Mouse (Mus musculus): ENCODE data around the gene Tmem59l. TPM values are rescaled to one million over a fixed set of nuclear protein-coding genes. Genes with fewer than 3 reads are reported as not detected.

Tmem59l gene
- total and polyA plus RNA-seq, 3 experiments = 0.21 TPM; not detected in 2

DNA sequence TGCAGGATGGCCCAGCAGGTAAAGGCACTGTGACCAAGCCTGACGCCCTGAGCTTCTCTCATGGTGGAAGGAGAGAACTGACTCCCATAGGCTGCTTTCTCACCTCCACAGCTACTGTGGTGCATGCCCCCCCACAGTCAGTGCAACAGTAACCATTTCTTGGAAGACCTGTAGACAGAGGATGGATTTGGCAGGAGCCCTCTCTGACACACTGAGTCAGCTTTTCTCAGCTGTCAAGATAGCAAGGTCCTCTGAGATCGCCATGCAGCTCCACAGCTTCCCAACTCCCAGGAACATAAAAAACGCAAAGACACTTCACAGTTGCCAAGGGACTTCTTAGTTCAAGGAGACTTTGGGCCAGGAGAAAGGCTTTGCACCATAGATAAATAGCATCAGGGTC, 28.7 kb downstream of the Tmem59l start:
- 75% methylated on average over 3 of the region's 3 CpGs for WGBS
- Histone ChIP-seq H3K9ac (ENCODE audit: low read depth, low read length) (no peak overlapping the region), H3K27ac (no peak overlapping the region), H3K27me3 (ENCODE audit: control insufficient read depth, insufficient read depth, low read length) (no peaks in the 10 kb centered on the region), H3K79me2 (replicated peaks; ENCODE audit: control insufficient read depth, insufficient read depth, low read length) (no peaks in the 10 kb centered on the region), H3K4me3 (no peak overlapping the region), H3K36me3 (ENCODE audit: control insufficient read depth, insufficient read depth, low read length) (no peaks in the 10 kb centered on the region), H3K4me1 (ENCODE audit: control insufficient read depth, insufficient read depth, low read length) (peaks cover 9% of the 10 kb centered on the region)
- no peak for DNase-seq
- intact Hi-C loops (cut with DNase I) = no loop called here
- TF ChIP-seq POLR2A (IDR thresholded peaks at IDR 0.05; ENCODE audit: insufficient read depth, low read depth, low read length) = no peak
- TF ChIP-seq CTCF (IDR thresholded peaks at IDR 0.05) = no peak
- no peak for TF ChIP-seq EP300 (IDR thresholded peaks at IDR 0.05; ENCODE audit: insufficient read depth, low read depth, low read length)

DNA sequence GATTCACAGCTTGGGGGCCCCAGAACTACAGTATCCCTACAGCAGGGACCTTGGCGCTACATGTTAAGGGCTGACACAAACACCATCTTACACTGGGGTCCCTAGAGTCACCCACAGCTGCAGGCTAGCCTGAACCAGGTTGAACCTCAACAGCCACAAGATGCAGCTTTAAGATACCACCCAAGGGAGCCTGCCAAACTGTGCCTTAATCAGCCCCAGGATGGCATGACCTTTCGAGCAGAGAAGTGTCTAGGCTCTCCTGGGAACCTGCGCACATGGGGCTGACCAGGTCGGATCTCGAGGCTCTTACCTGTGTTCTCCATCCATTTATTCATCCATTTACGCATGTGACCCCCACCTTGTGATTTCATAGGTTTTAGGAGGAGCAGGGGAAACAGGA, 29.3 kb downstream of the Tmem59l start:
- 85% methylated on average over 6 of the region's 6 CpGs for WGBS
- Histone ChIP-seq H3K27me3 (ENCODE audit: control insufficient read depth, insufficient read depth, low read length) (no peaks in the 10 kb centered on the region), H3K79me2 (replicated peaks; ENCODE audit: control insufficient read depth, insufficient read depth, low read length) (no peaks in the 10 kb centered on the region), H3K4me1 (ENCODE audit: control insufficient read depth, insufficient read depth, low read length) (peaks cover 9% of the 10 kb centered on the region), H3K36me3 (ENCODE audit: control insufficient read depth, insufficient read depth, low read length) (no peaks in the 10 kb centered on the region), H3K27ac (no peak overlapping the region), H3K4me3 (no peak overlapping the region), H3K9ac (ENCODE audit: low read depth, low read length) (no peak overlapping the region)
- DNase-seq = no peak
- TF ChIP-seq EP300 (IDR thresholded peaks at IDR 0.05; ENCODE audit: insufficient read depth, low read depth, low read length) = no peak
- intact Hi-C loops (cut with DNase I) = no loop called here

DNA sequence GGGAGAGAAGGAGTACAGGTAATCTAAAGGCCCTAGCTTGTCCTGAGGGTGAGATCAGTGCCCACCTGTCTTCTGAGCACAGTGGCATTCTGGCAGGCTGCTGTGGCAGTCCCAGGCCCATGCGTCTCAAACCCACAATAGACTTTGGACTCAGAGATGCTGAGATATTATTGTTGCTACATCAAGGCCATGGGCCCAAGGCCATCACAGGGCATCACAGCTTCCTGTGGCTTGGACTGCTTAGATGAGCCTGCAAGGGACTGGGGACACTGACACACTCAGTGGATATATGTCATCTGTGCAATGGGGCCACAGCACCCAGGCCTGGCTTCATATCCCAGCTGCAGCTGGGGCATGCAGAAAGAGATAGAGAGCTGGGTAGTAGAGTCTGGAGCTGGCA, 30.2 kb downstream of the Tmem59l start:
- Histone ChIP-seq H3K9ac (ENCODE audit: low read depth, low read length) (no peak overlapping the region), H3K27me3 (ENCODE audit: control insufficient read depth, insufficient read depth, low read length) (no peaks in the 10 kb centered on the region), H3K79me2 (replicated peaks; ENCODE audit: control insufficient read depth, insufficient read depth, low read length) (no peaks in the 10 kb centered on the region), H3K27ac (no peak overlapping the region), H3K4me3 (no peak overlapping the region), H3K36me3 (ENCODE audit: control insufficient read depth, insufficient read depth, low read length) (no peaks in the 10 kb centered on the region), H3K4me1 (ENCODE audit: control insufficient read depth, insufficient read depth, low read length) (peaks cover 10% of the 10 kb centered on the region)
- 78% methylated on average over 1 of the region's 1 CpGs for WGBS
- intact Hi-C loops (cut with DNase I) = no loop called here
- no peak for DNase-seq
- no peak for TF ChIP-seq POLR2A (IDR thresholded peaks at IDR 0.05; ENCODE audit: insufficient read depth, low read depth, low read length)
- TF ChIP-seq EP300 (IDR thresholded peaks at IDR 0.05; ENCODE audit: insufficient read depth, low read depth, low read length) = no peak
- TF ChIP-seq CTCF (IDR thresholded peaks at IDR 0.05) = no peak

DNA sequence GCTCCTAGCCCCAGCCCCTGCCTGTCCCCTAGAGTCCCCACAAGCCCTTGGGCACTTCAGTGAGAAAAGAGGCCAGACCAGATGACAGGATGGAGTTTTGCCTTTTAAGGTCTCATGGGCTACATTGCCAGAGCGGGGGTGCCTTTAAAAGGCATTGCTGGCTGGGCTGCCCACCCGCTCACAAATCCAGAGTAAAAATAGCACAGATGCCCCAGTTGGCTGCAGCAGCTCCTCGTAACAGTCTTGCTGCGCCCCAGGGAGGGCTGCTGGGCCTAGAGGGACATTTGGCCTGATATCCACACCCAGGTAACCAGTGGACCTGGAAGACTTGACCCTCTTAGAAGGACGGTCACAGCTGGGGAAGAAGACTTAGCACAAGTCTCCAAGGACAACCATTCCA, 33.3 kb downstream of the Tmem59l start:
- H3K9ac ChIP-seq (ENCODE audit: low read depth, low read length) = no peak overlapping the region

DNA sequence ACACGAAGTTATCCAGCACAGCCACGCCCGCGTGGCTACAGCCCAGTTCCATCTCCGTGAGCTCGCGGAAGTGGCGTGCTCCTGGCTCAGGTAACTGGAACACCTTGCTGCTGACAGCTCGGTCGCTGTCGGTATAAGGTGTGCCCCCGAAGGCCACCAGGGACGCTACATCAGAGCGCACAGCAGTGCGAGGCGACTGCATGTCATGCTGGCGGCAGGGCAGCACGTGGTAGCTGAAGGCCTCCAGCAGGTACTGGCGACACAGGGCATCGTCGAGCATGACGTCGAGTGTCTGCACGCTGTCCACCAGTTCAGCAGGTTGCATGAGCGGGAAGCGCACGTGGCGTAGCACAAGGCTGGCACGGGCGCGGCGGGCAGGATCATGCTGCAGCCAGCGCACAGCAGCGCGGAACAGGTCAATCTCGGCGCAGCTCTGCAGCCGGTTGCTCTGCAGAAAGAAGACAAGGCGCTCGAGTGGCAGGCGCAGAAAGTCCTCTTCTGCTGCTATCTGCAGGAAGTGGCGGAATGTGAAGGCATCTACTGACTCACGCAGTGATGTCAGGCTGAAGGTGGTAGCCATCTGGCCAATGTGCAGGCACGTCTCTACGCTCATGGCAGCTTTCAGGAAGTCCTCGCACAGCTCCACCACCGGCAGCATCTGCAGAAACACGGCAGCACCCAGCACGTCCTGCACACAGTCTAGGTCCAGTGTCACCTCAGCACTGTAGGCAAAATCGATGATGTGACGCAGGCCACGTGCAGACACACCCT, 34.8 kb downstream of the Tmem59l start:
- no peaks in the 10 kb centered on the region for H3K79me2 ChIP-seq (replicated peaks; ENCODE audit: control insufficient read depth, insufficient read depth, low read length)
- peaks cover 2% of the 10 kb centered on the region for H3K4me1 ChIP-seq (ENCODE audit: control insufficient read depth, insufficient read depth, low read length)
- intact Hi-C loops (cut with DNase I) = no loop called here
- TF ChIP-seq POLR2A (IDR thresholded peaks at IDR 0.05; ENCODE audit: insufficient read depth, low read depth, low read length) = no peak
- TF ChIP-seq CTCF (IDR thresholded peaks at IDR 0.05) = no peak
- no peak for TF ChIP-seq EP300 (IDR thresholded peaks at IDR 0.05; ENCODE audit: insufficient read depth, low read depth, low read length)
- H3K9ac ChIP-seq (ENCODE audit: low read depth, low read length) = no peak overlapping the region
- no peaks in the 10 kb centered on the region for H3K27me3 ChIP-seq (ENCODE audit: control insufficient read depth, insufficient read depth, low read length)
- no peak overlapping the region for H3K4me3 ChIP-seq
- no peak overlapping the region for H3K27ac ChIP-seq
- no peak for DNase-seq
- H3K36me3 ChIP-seq (ENCODE audit: control insufficient read depth, insufficient read depth, low read length) = no peaks in the 10 kb centered on the region
- 58% methylated on average over 52 of the region's 52 CpGs for WGBS

More for the DNA sequence above, 33.3 kb downstream of the Tmem59l start:
- 62% methylated on average over 5 of the region's 5 CpGs for WGBS
- Histone ChIP-seq H3K36me3 (ENCODE audit: control insufficient read depth, insufficient read depth, low read length) (no peaks in the 10 kb centered on the region), H3K79me2 (replicated peaks; ENCODE audit: control insufficient read depth, insufficient read depth, low read length) (no peaks in the 10 kb centered on the region), H3K4me3 (no peak overlapping the region), H3K27me3 (ENCODE audit: control insufficient read depth, insufficient read depth, low read length) (no peaks in the 10 kb centered on the region), H3K4me1 (ENCODE audit: control insufficient read depth, insufficient read depth, low read length) (peaks cover 4% of the 10 kb centered on the region; the same call in 1 of the 2 replicates), H3K27ac (peak overlapping the region; percentile 49)
- peak in 1 of 2 experiments; percentile 39 for DNase-seq
- intact Hi-C loops (cut with DNase I) = loop anchor here (2.0 kb wide), 1 partner anchor 19 kb away; no protein-coding TSS in a partner anchor
- no peak for TF ChIP-seq EP300 (IDR thresholded peaks at IDR 0.05; ENCODE audit: insufficient read depth, low read depth, low read length)
- no peak for TF ChIP-seq POLR2A (IDR thresholded peaks at IDR 0.05; ENCODE audit: insufficient read depth, low read depth, low read length)
- TF ChIP-seq CTCF (IDR thresholded peaks at IDR 0.05) = no peak

DNA sequence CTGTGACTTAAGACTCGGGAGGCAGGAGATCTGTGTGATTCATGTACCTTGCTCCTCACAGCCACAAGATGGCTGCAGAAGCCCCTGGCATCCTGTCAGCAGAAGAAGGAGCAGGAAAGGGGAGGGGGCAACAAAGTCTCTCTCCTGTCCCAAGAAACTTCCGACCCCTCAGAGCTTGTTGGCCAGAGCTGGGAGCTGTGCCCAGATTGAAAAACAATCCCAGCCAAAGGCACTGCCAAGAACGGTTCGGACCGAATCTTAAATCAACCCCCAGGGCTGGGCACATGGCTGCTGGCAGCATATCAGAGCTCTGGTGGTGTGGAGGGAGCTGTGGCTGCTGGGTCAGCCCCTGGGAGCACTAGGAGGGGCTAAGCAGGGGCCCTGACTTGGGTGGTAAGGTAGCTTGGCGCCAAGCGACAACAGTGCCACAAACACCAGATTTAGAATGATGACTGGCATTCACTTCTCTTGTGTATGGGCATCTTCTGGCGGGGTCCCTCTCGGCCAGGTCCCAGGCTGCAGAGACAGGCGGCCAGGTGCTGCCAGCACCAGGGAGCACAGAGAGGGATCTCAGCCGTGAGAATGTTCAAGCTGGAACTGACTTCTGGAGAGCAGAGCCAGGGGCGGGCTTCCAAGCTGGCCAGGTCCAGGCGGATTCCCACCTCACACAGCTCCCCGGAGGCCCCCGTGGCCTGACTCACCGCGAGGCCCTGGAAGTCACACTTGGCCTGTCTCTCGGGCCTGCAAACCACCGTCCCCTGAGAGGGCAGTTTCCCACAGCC, 39.3 kb downstream of the Tmem59l start:
- DNase-seq = peak in 1 of 2 experiments; percentile 53
- no peak overlapping the region for H3K4me3 ChIP-seq
- intact Hi-C loops (cut with DNase I) = no loop called here
- H3K36me3 ChIP-seq (ENCODE audit: control insufficient read depth, insufficient read depth, low read length) = no peaks in the 10 kb centered on the region
- no peak overlapping the region; the same call in 1 of the 2 replicates for H3K9ac ChIP-seq (ENCODE audit: low read depth, low read length)
- peaks cover 2% of the 10 kb centered on the region for H3K4me1 ChIP-seq (ENCODE audit: control insufficient read depth, insufficient read depth, low read length)
- H3K27me3 ChIP-seq (ENCODE audit: control insufficient read depth, insufficient read depth, low read length) = no peaks in the 10 kb centered on the region
- TF ChIP-seq CTCF (IDR thresholded peaks at IDR 0.05) (peak; percentile 31; the same call in 1 of the 2 replicates), POLR2A (IDR thresholded peaks at IDR 0.05; ENCODE audit: insufficient read depth, low read depth, low read length) (no peak), EP300 (IDR thresholded peaks at IDR 0.05; ENCODE audit: insufficient read depth, low read depth, low read length) (no peak)
- no peaks in the 10 kb centered on the region for H3K79me2 ChIP-seq (replicated peaks; ENCODE audit: control insufficient read depth, insufficient read depth, low read length)
- H3K27ac ChIP-seq = no peak overlapping the region
- whole genome bisulfite sequencing = 25% methylated on average over 19 of the region's 19 CpGs

Data from heart, adult 2 months (tissue).